Mouse (Mus musculus) adrenal gland, postnatal 36 days (tissue): ENCODE data around the gene Nasp. TPM values are rescaled to one million over a fixed set of nuclear protein-coding genes. Genes with fewer than 3 reads are reported as not detected.
"Not testable (repeated sequence)": the region's sequence is repeated elsewhere in the genome, so short reads cannot be mapped to it uniquely, and the experiment has no call there.

Experiments used
- DNase-seq, 2 experiments: peaks; one replicate each; pipeline ENCODE4 v3.0.0; 2021; ENCODE audit warnings: mixed read lengths in 1 of 2
- long read RNA-seq, 2 experiments: library from polyadenylated mRNA; stranded (forward); transcript quantifications; one replicate each; pipeline ENCODE4 v2.0.0; 2021; ENCODE audit warnings: borderline sequencing depth in 2 of 2
- total RNA-seq, 2 experiments: library from RNA; stranded (reverse); gene quantifications; 2 replicates each; pipeline ENCODE4 v1.2.3; 2021

The Nasp gene
- total RNA-seq: 10 to 100 TPM; 29.8 to 35.0 TPM
- long read RNA-seq, experiment 1, transcript Nasp-202 (14 exons, 2,118 nt): major isoform, 16 of 24 reads
- long read RNA-seq, experiment 1, partial matches to known transcripts: 4 of 24 reads
- long read RNA-seq, experiment 1, other reads (novel, unspliced or antisense): 4 of 24 reads
- long read RNA-seq, experiment 2, partial matches to known transcripts: 1 of 5 reads
- long read RNA-seq, experiment 2, other reads (novel, unspliced or antisense): 2 of 5 reads

- DNase-seq: peak; percentile 77 to 83
Observed at GRCm38 (mm10) chr4:116627722-116628662, at the start of gene Nasp. Gene Nasp, minus strand, starts transcription at chr4:116627941.

GRCm38 (mm10) chr4:116676027-116676426 is 48.3 kb upstream of the Nasp start:
- no peak for DNase-seq

GRCm38 (mm10) chr4:116674761-116675160 is 47.0 kb upstream of the Nasp start:
- not testable (repeated sequence) for DNase-seq

GRCm38 (mm10) chr4:116672785-116673184 is 45.0 kb upstream of the Nasp start:
- peak; percentile 85 to 88 for DNase-seq

GRCm38 (mm10) chr4:116669291-116669690 is 41.5 kb upstream of the Nasp start:
- peak in 1 of 2 experiments; percentile 38 for DNase-seq

- DNase-seq: no peak
Observed at GRCm38 (mm10) chr4:116668145-116668544, 40.4 kb upstream of the Nasp start.

- no peak for DNase-seq
Observed at GRCm38 (mm10) chr4:116666625-116667024, 38.9 kb upstream of the Nasp start.

- DNase-seq: no peak
Observed at GRCm38 (mm10) chr4:116661998-116662397, 34.3 kb upstream of the Nasp start.

- DNase-seq: no peak
Observed at GRCm38 (mm10) chr4:116660829-116661228, 33.1 kb upstream of the Nasp start.

GRCm38 (mm10) chr4:116659916-116660315 is 32.2 kb upstream of the Nasp start:
- not testable (repeated sequence) for DNase-seq

- peak; percentile 53 to 69 for DNase-seq
Observed at GRCm38 (mm10) chr4:116659474-116659873, 31.7 kb upstream of the Nasp start.

- no peak for DNase-seq
Observed at GRCm38 (mm10) chr4:116657971-116658370, 30.2 kb upstream of the Nasp start.

- no peak for DNase-seq
Observed at GRCm38 (mm10) chr4:116655658-116656057, 27.9 kb upstream of the Nasp start.

GRCm38 (mm10) chr4:116655100-116655499 is 27.4 kb upstream of the Nasp start:
- peak in 1 of 2 experiments; percentile 43 for DNase-seq

GRCm38 (mm10) chr4:116653228-116653627 is 25.5 kb upstream of the Nasp start:
- peak; percentile 86 to 88 for DNase-seq

GRCm38 (mm10) chr4:116651797-116652135 is 24.0 kb upstream of the Nasp start:
- DNase-seq: no peak

- DNase-seq: peak; percentile 95 to 96
Observed at GRCm38 (mm10) chr4:116650924-116651796, 23.4 kb upstream of the Nasp start, which contains the start of gene Akr1a1. Gene Akr1a1, minus strand, starts transcription at chr4:116651680.

GRCm38 (mm10) chr4:116650365-116650764 is 22.6 kb upstream of the Nasp start:
- no peak for DNase-seq

GRCm38 (mm10) chr4:116649411-116649810 is 21.7 kb upstream of the Nasp start:
- DNase-seq: no peak

GRCm38 (mm10) chr4:116645624-116646023 is 17.9 kb upstream of the Nasp start:
- DNase-seq: peak; percentile 41 to 46

- peak; percentile 33 to 57 for DNase-seq
Observed at GRCm38 (mm10) chr4:116644326-116644725, 16.6 kb upstream of the Nasp start.

- no peak for DNase-seq
Observed at GRCm38 (mm10) chr4:116642071-116642470, 14.3 kb upstream of the Nasp start.
